Mouse (Mus musculus): ENCODE data around the gene Fbxl17.

DNA sequence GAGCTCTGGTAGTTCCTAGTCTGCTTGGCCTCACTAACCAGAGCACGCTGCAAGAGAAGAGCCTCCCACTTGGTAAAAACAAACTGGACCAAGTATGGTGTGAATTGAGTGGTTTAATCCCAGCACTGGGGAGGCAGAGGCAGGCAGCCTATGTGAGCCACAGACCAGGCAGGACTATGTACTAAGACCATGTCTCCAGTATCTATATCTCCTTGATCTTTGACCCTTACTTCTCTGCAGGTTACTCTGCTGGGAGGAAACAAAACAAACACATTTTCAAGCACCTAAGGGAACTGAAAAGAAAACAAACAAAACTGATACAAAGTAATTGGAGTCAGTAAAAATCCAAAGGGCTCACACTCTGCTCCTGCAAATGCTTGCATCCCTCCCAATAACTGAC lies 141.0 kb downstream of the Fbxl17 start:
- TF ChIP-seq CTCF (IDR thresholded peaks at IDR 0.05; ENCODE audit: borderline replicate concordance, insufficient read depth, low read length) (no peak), POLR2A (IDR thresholded peaks at IDR 0.05; ENCODE audit: low read depth, low read length) (no peak)

Measured in embryonic fibroblast, embryonic 13.5 days (primary cell).